Mouse (Mus musculus) cerebral cortex, adult 2 months (tissue): ENCODE data around the gene U2af1.

Experiments used
- WGBS: fragments of 180-500 bp; shearing (Covaris S2); methylation state at CpG from one replicate; pipeline ENCODE4 v1.1.7; 2018; 5-methylcytosine and 5-hydroxymethylcytosine counted together

U2af1 gene

GRCm38 (mm10) chr17:31658468-31659185 lies at the start of gene U2af1:
U2af1 (minus strand) TSS chr17:31658892.
- WGBS = under 1% methylated on average over 77 of the region's 77 CpGs

- WGBS = 64% methylated on average over 20 of the region's 20 CpGs
These were observed 46.8 kb upstream of the U2af1 start for GRCm38 (mm10) chr17:31705271-31706020.

GRCm38 (mm10) chr17:31703276-31703980 lies 44.7 kb upstream of the U2af1 start:
- WGBS = 81% methylated on average over 6 of the region's 6 CpGs

GRCm38 (mm10) chr17:31698347-31698746 lies 39.7 kb upstream of the U2af1 start:
- WGBS = 54% methylated on average over 11 of the region's 11 CpGs

- 91% methylated on average over 7 of the region's 7 CpGs for WGBS
These were observed 36.7 kb upstream of the U2af1 start for GRCm38 (mm10) chr17:31695356-31695755.

- WGBS = 97% methylated on average over 1 of the region's 1 CpGs
These were observed 36.3 kb upstream of the U2af1 start for GRCm38 (mm10) chr17:31694949-31695348.

GRCm38 (mm10) chr17:31694023-31694376 lies 35.3 kb upstream of the U2af1 start:
- 63% methylated on average over 7 of the region's 7 CpGs for WGBS

- 6% methylated on average over 20 of the region's 20 CpGs for WGBS
These were observed 34.8 kb upstream of the U2af1 start for GRCm38 (mm10) chr17:31693330-31694022.

GRCm38 (mm10) chr17:31692918-31693317 lies 34.2 kb upstream of the U2af1 start:
- WGBS = 43% methylated on average over 5 of the region's 5 CpGs

- WGBS = 83% methylated on average over 1 of the region's 1 CpGs
These were observed 30.9 kb upstream of the U2af1 start for GRCm38 (mm10) chr17:31689606-31690005.

- WGBS = 89% methylated on average over 9 of the region's 9 CpGs
These were observed 29.4 kb upstream of the U2af1 start for GRCm38 (mm10) chr17:31688112-31688511.

- WGBS = 15% methylated on average over 3 of the region's 3 CpGs
These were observed 27.5 kb upstream of the U2af1 start for GRCm38 (mm10) chr17:31686225-31686564.

- WGBS = 8% methylated on average over 17 of the region's 17 CpGs
These were observed 27.0 kb upstream of the U2af1 start for GRCm38 (mm10) chr17:31685514-31686224.

GRCm38 (mm10) chr17:31680450-31680849 lies 21.8 kb upstream of the U2af1 start:
- WGBS = 87% methylated on average over 2 of the region's 2 CpGs

GRCm38 (mm10) chr17:31677507-31677906 lies 18.8 kb upstream of the U2af1 start, which contains the start of gene Cryaa:
Cryaa (plus strand) TSS chr17:31677807.
- WGBS = 77% methylated on average over 8 of the region's 8 CpGs

- 76% methylated on average over 1 of the region's 1 CpGs for WGBS
These were observed 15.7 kb upstream of the U2af1 start for GRCm38 (mm10) chr17:31674426-31674825.

GRCm38 (mm10) chr17:31672279-31672678 lies 13.6 kb upstream of the U2af1 start:
- WGBS = 94% methylated on average over 12 of the region's 12 CpGs

- 85% methylated on average over 8 of the region's 8 CpGs for WGBS
These were observed 13.0 kb upstream of the U2af1 start for GRCm38 (mm10) chr17:31671698-31672097.

- 44% methylated on average over 11 of the region's 11 CpGs for WGBS
These were observed 11.5 kb upstream of the U2af1 start for GRCm38 (mm10) chr17:31670163-31670562.

- WGBS = 78% methylated on average over 9 of the region's 9 CpGs
These were observed 9.6 kb upstream of the U2af1 start for GRCm38 (mm10) chr17:31668306-31668705.

GRCm38 (mm10) chr17:31664760-31665159 lies 6.1 kb upstream of the U2af1 start:
- WGBS = 13% methylated on average over 4 of the region's 4 CpGs
